Mouse (Mus musculus): Measurements from ENCODE around the gene Cldnd2.

Gene Cldnd2

DNA sequence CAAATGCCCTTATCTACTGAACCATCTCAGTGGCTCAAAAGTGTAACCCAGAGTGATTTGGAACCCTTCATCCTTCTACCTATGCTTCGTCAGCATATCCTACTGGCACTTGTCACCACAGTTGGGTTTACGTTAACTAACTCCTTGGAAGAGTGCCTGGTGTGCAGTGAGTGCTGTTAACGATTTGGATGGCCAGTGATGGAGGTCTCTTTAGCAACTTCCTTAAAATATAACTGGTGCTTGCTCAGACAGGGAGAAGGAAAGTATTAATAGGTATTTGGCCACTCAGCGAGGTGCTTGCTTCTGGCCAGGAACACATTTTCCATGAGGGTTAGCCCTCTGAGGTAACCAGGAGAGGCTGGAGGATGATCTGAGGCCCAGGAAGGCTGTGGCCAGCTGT is 7.2 kb downstream of the Cldnd2 start:
- peak; percentile 23 for DNase-seq (ENCODE audit: low spot score)

DNA sequence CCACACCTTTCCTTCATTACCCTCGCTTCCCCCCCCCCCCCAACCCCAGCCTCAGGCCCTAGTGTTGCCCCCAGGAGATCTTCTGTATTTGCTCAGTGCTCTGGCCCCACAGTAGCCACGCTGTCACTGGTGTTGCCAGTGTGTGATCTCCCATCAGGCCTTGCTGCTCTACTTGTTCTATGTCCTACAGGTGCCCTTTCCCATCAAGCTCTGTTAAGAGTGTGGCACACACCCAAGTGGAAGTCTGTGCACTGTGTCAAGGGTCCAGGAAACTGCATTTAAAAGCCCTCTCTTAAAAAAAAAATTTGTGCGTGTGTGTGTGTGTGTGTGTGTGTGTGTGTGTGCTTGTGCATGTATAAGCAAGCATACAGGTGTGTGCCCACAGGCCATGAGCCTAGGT is 7.7 kb downstream of the Cldnd2 start:
- peak; percentile 36 for DNase-seq (ENCODE audit: low spot score)

DNA sequence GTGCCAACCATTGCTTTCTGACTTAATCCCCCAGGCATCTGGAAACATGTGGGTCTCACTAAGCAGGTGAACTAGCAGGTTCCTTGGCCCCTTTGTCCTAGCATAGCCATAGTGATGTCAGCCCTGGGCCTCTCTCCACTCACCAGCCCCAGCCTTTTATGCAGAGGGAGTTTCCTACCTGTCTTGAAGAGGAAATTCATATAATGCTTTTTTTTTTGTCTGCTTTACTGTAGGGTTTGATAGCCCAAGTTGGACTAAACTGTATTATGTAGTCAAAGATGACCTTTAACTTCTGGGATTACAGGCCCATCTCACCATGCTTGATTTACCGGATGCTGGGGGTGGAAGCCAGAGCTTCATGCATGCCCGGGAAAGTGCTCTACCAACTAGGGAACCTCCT is 9.2 kb downstream of the Cldnd2 start:
- DNase-seq (ENCODE audit: low spot score) = no peak

DNA sequence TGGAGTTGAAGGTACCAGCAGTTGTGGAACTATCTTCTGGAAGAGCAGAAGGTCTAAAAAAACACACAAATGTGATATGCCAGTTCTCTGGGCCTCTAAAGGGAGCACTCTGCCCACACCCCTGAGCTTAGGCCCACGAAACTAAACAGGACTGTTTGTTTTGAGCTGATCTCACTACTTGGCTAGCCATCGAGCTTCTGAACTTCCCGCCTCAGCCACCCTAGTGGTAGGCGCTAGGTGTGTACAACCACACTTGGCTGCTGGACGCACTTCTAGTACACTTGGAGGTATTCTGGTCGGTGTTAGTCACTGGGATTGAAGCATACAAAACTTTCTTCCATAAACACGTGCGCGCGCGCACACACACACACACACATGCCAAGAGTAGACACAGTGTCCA is 11.1 kb downstream of the Cldnd2 start:
- DNase-seq (ENCODE audit: low spot score) = no peak

DNA sequence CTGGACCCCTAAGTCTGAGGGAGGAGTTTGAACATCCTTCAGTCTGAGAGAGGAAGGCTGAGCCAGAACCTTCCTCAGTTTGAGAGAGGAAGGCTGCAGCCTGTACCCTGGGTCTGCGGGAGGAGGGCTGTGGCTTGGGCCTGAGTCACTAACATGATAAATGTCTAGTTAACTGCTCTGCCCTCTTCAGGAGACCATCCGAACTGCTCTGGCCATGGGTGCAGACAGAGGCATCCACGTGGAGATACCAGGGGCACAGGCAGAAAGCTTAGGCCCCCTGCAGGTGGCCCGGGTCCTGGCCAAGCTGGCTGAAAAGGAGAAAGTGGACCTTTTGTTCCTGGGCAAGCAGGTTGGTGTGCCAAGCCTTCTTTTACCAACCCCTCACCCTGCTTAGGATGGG is 12.0 kb downstream of the Cldnd2 start:
- no peak for DNase-seq (ENCODE audit: low spot score)

DNA sequence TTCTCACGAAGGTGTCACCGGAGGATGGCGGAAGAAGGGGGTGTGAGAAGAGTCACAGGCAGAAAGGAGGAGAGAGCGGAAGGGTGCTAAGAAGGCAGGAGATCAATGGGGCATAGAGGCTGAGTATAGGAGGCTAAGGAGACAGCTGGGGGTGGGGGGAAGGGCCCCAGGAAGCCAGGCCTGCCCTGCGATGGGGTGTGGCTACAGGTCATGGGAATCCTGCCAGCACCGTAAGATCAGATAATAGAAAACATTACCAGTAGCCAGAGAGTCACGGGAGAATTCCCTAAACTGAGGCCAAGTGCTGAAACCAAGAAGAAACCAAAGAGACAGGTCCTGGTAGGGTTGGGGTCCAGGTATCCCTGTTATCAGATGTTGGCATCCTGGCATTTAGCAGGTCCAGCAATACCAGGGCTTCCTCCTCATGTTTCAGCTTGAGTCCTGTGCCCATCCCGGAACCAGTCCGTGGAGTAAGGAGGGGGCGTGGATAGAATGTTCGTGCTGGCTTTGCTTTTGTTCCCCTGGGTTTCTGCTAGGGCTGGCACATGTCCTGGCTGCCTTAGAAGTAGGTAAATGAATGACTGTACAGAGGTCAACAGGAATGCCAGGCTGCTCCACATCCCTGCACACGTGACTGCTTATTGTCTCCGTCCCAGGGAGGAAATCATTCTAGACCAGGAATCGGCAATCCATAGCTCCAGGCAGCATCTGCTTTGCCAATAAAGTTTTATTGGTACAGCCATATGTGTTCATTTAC is 13.2 kb downstream of the Cldnd2 start:
- DNase-seq (ENCODE audit: low spot score) = peak; percentile 43

DNA sequence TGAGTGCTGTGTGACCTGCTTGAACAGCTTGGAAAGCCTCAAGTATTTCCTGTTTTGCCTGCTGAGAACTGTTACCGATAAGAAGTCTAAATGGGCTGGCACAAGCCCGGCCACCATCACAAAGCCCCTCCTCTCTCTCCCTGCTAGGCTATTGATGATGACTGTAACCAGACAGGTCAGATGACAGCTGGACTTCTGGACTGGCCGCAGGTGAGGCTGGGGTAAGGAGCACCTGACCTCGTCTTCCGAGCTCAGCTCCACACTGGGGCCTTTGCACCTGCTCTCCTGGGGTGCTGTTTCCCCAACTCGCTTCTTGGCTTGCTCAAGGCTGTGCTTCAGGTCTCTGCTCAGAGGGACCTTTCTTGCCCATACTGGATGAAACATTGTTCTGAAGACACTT is 13.8 kb downstream of the Cldnd2 start:
- peak; percentile 21 for DNase-seq (ENCODE audit: low spot score)

DNA sequence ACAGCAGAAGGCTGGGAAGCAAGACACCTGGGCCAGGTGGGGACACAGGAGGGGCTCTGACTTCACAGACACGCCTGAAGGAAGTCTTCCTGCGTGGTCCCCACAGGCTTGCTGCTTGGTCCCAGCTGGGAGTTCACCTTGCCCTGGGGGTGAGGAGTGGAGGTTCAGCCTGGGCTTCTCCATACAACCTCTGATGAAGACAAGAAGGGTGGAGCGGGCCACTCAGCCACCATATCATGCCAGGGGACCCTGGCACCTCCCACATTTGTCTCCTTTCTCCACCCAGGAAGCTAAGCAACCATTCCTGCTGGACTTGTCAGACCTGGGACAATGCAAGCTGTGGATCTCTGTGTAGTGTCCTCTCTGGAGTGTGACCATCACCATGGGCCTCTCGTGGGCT is 22.3 kb downstream of the Cldnd2 start, which contains the start of gene Vsig10l:
TSS of gene Vsig10l (plus strand) at position 301 of the 400 bp plus-strand sequence.
- DNase-seq (ENCODE audit: low spot score) = no peak

DNA sequence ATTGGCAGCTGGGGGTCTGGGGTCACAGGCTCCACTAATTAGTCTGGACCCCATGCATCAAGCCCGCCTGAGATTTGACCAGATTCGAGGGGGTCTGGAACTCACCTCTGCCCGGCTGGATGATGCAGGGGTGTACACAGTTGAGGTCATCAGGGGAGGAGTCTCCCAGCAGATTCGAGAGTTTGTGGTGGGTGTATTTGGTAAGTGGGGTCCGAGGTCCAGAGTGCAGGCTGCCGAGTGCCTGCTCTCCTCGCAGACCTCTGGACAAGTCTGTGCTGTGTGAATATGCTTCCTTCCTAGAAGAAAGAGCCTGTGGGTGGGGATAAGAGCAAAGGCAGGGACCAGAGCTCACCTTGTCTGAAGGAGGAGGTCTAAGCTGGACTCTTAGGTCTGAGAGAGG is 23.4 kb downstream of the Cldnd2 start:
- DNase-seq (ENCODE audit: low spot score) = no peak

DNA sequence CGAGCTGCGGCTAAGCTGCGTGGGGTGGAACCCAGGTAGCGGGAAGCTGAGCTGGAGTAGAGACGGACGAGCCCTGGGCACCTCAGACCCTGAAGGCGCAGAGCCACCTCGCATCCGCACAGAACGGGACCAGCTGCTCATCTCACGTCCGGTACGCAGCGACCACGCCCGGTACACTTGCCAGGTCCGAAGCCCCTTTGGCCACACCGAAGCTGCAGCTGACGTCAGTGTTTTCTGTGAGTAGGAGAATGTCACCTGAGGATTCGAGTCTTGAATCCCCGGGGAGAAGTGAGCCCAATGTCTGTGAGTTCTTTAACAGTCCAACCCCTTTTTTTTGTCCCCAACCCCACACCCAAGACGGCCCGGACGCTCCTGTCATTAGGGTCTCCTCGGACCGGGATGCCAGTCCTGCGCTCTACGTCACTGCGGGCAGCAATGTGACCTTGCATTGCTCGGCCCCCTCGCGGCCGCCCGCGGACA is 24.3 kb downstream of the Cldnd2 start:
- peak; percentile 29 for DNase-seq (ENCODE audit: low spot score)

DNA sequence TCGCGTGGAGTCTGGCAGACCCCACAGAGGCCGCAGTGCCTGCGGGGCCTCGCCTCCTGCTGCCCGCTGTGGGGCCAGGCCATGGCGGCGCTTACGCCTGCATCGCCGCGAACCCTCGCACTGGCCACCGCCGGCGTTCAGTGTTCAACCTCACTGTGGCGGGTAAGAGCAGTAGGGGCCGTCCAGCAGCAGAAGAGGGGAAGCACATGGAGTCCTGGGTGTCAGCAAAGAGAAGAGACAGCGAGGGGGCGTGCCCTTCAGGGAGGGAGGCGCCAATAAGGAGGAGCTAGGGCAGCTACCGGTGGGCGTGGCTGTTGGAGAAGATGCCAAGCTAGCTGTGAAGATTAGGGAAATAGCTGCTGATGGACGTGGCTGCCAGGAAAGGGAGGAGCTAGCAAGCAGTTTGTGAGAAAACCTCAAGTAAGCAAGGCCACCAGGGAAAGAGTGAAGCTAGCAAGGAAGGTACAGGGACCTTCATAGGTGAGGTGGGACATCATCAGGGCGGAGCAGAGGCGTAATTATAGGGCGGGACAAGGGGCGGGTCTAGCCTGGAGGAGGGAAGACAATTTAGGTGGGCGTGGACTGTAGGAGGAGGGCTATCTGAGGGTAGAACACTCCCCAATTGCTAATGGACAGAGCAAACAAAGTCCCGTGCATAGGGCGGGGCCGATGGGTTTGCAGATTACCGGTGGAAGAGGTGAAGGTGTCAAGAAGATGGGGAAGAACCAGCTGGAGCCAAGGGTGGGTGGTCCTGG is 24.9 kb downstream of the Cldnd2 start:
- DNase-seq (ENCODE audit: low spot score) = peak; percentile 93

DNA sequence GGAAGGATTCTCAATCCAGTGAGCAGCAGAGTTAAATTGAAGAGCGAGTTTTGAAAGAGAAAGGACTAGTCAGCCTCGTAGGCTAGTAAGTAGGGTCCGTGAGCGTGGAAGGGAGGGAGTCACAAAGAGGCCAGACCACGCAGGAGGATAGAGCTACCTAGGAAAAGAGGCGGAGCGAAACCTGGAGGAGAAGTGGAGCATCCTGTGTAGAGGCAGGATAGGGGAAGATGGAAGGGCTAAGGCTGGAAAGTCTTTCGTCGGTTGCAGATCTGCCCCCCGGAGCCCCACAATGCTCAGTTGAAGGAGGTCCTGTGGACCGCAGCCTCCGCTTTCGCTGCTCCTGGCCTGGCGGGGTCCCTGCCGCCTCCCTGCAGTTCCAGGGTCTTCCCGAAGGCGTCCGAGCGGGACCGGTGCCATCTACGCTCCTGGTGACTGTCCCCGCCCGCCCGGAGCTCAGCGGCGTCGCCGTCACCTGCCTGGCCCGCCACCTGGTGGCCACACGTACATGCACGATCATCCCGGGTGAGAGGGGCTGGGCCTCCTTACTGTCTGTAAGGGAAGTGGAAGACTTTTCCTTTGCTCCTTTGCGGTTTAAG is 25.6 kb downstream of the Cldnd2 start:
- peak; percentile 85 for DNase-seq (ENCODE audit: low spot score)

DNA sequence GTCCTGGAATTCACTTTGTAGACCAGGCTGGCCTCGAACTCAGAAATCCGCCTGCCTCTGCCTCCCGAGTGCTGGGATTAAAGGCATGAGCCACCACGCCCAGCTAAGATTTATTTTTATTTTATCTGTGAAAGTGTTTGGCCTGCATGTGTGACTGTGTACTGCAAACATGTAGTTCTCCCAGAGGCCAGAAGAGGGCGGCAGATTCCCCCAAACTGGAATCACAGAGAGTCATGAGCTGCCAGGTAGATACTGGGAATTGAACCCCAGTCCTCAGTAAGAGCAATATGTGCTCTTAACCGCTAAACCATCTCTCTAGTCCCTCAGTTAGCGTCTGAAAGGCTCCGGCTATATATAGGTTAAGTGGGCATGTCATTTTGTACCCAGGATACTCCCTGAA is 29.8 kb downstream of the Cldnd2 start:
- DNase-seq (ENCODE audit: low spot score) = no peak

DNA sequence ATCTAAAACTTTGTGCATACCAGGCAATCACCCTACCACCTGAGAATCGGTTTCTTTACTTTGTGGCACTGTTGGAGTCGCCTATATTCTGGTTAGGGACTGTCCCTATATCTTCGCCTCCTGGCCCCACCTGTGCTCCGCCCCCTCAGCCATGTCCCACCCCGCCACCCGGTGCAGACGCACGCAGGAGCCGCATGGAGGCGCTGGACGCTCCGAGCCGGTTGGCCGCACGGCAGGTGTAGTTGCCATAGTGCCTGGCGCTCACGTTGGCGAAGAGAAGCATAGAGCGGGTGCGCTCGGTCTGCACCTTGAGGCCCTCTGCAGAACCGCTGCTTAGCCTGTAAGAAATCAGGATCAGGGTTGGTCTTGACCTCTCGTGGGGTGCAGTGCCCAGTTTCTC is 35.1 kb downstream of the Cldnd2 start:
- DNase-seq (ENCODE audit: low spot score) = no peak

DNA sequence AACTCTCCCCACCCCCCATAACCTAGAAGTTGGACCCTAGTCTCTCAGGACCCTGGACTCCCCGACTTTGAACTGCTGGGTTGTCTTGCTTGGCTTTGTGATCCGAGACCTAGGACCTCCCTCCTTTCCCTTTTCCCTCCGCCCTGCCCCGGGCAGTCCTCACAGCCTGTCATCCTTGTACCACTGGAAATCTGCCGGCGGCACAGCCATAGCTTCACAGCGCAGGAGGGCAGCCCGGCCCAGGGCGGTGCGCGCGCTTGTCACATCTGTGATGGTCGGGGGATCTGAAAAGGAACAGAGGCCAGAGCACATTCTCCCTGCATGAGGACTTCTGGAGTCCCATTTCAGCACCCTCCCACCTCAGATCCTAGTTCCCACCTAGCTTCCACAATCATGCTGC is 35.8 kb downstream of the Cldnd2 start:
- no peak for DNase-seq (ENCODE audit: low spot score)

DNA sequence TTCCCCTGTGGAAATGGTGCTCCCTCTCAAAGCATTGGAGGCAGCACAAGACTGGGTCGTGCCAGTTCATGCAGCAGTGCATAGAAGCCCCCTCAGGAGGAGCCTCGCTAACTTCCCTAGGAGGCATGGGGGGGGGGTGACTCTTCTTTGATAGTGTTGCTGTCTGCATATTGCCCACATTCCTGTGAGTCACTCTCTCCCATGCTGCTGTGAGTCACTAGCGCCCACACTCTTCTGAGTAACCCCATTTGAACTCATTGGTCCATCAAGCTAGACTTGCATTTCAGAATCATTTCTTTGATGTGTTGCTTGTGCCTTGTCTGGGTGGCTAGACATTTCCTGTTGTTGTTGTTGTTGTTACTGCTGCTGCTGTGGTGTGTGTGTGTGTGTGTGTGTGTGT is 40.6 kb downstream of the Cldnd2 start:
- DNase-seq (ENCODE audit: low spot score) = no peak

DNA sequence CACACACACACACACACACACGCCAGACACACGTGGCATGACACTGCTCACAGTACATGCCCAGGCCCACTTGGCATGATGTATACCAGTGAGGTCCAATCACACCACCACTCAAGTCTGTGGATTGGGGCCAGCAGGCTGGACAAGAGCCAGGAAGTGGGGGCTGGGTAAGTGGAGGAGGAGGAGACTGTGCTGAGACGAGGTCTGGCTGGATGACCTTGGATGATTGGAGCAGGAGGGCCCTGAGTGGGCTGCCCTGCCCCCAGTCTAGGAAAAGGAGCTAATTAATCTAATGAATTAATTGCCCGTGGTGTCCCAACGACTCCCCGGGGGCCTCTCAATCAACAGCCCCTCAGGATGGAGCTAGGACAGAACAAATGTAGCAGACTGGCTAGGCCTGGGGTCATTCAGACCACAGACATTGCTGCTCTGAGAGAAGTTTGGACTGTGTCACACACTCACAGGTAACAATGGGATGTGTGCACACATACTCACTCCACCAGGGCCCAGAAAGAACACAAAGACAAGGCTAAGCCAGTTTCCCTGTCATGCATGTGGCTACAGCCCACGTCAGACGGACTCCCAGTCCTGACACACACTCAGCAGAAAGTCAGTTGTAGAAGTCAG is 41.6 kb downstream of the Cldnd2 start:
- no peak for DNase-seq (ENCODE audit: low spot score)

DNA sequence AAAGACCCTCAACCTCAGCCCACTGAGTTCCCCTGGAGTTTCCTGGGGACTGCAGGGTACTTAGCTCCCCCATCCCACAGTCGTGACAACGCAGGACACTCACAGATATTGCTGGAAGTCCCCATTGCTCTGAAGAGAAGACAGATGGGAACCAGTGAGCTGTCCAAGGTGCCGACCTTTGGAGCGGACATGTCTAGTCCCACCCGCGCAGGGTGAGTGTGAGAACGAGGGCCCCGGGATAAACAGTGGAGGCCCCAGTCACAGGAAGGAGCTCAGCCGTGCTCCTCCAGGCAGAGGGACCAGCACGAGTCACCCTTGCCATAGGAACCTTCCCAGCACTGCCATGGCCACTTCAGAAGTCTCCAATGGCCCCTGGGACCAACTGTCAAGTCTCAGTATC is 42.7 kb downstream of the Cldnd2 start:
- DNase-seq (ENCODE audit: low spot score) = no peak

DNA sequence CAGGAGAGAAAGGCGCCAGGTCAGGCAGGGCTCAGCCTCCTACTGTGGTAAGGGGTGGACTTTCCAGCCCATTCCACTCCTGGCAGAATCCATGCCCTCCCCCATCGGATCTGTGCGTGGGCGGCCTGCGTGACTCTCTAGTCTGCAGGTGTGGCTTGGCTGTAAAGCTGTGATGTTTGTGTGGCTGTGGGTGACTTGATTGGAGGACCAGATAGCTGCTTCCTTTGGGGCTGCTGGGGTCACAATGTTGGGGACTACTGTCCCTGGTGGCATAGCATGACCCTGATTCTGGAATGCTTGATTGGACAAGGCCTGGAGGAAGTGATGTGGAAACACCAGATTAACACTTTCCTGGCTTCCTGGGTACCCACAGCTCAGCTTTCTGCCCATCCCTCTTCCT is 48.1 kb downstream of the Cldnd2 start:
- DNase-seq (ENCODE audit: low spot score) = no peak

DNA sequence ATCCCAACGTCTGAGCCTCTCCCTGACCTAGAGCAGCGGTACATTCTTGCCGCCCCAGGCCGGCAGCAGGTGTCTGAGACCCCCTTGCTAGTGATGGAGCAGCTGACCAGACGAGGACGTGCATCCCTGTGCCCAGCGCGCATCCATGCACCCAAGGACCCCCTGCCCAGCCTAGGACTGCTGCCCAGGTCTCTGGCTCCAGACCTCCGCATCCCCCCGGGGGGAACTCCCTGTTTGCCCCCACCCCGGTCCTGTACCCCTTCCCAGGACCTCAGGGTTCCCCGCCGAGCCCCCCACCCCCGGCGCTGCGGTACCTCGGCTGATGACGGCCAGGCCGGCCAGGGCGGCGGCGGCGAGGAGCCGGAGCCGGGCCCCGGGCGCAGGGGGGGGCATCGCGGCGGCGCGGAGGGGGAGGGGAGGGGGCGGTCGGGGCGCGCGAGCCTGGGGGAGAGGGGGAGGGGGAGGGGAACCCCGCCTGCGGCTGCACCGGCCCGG is 49.1 kb downstream of the Cldnd2 start, which contains the start of gene Iglon5:
TSS of gene Iglon5 (minus strand) at position 445 of the 495 bp plus-strand sequence.
- no peak for DNase-seq (ENCODE audit: low spot score)

DNA sequence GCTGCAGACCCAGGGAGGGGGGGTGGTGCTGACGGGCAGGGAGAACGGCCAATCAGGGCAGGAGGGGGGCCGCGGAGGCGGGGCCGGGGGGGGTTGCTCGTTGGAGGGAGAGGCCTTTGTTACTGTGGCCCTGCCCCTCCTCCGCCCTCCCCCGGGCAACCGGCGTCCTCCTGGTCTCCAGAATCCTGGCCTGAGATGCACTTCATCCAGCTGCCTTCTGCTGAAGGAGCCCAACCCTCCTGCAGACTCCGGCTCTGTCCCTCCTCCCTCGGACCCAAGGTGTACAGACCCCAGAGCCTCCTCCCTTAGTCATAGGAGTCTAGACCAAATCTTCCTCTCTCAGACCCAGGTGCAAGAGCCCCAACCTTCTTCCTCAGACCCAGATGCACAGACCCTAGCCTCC is 49.6 kb downstream of the Cldnd2 start:
- no peak for DNase-seq (ENCODE audit: low spot score)

DNA sequence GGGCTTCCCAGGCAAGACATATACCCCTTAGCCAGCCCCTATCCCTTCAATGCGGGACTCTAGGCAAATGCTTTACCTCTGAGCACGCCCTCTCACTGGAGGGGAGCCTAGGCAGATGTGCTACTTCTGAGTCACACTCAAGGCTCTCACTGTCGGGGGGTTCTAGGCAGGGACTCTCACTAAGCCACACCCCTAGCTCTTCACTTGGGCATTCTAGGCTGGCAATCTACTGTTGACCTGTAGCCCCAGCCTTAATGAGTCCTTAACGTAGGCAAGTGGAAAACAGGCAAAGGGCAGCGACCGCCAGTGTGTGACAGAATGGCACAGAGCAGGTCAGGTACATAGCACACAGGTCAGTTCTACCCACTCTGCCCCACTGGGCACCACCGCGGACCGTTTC is 50.3 kb downstream of the Cldnd2 start:
- no peak for DNase-seq (ENCODE audit: low spot score)

All from lung, postnatal 25 days (tissue).